Mouse (Mus musculus) left cerebral cortex, adult 2 months (tissue): ENCODE data around the gene Srcin1. TPM values are rescaled to one million over a fixed set of nuclear protein-coding genes. Genes with fewer than 3 reads are reported as not detected.

Experiments
- DNase-seq, 2 experiments: peaks; one replicate each; pipeline ENCODE4 v3.0.0; 2021 to 2022; ENCODE audit warnings: low spot score in 2 of 2, mixed read lengths in 1 of 2; ENCODE audit errors: extremely low spot score in 1 of 2
- H3K27ac ChIP-seq: fragments of 200-600 bp; 2 replicates; pipeline ENCODE4 v1.8.1; 2022
- H3K4me3 ChIP-seq: fragments of 200-600 bp; 2 replicates; pipeline ENCODE4 v1.8.1; 2022
- CTCF ChIP-seq: fragments of 200-600 bp; IDR thresholded peaks from 2 replicates; pipeline ENCODE4 v1.8.1; 2022; ENCODE audit warnings: antibody characterized with exemption, mild to moderate bottlenecking, moderate library complexity
- intact Hi-C: fragments of 180-260 bp; cut with DNase I; formaldehyde crosslinking; loops from one replicate; pipeline ENCODE4 v1.15.1; 2025
- long read RNA-seq, 2 experiments: library from polyadenylated mRNA; stranded (forward); transcript quantifications; one replicate each; pipeline ENCODE4 v2.0.0; 2021; ENCODE audit warnings: borderline mapping rate in 2 of 2
- total RNA-seq, 2 experiments: library from RNA; stranded (reverse); gene quantifications; 2 replicates each; pipeline ENCODE4 v1.2.3; 2021

Gene Srcin1
- total RNA-seq, result 100 to 1,000 TPM; 308 to 318 TPM
- long read RNA-seq, experiment 1, full-length matches to known transcripts, result 3 of 91 reads
- long read RNA-seq, experiment 1, partial matches to known transcripts, result 20 of 91 reads
- long read RNA-seq, experiment 1, other reads (novel, unspliced or antisense), result 68 of 91 reads
- long read RNA-seq, experiment 2, full-length matches to known transcripts, result 4 of 81 reads
- long read RNA-seq, experiment 2, partial matches to known transcripts, result 15 of 81 reads
- long read RNA-seq, experiment 2, other reads (novel, unspliced or antisense), result 62 of 81 reads

GRCm38 (mm10) chr11:97576136-97576906 is at the start of gene Srcin1:
Gene Srcin1 (minus strand): TSS chr11:97576186.
- Histone ChIP-seq H3K4me3 (peak within 1 kb of the TSS; percentile 86), H3K27ac (peak within 1 kb of the TSS; percentile 97)
- peak; percentile 63 for DNase-seq
- TF ChIP-seq CTCF, result no peak
- intact Hi-C loops, result loop anchor here (5.0 kb wide), 1 partner anchor 89 kb away; no protein-coding TSS in a partner anchor

GRCm38 (mm10) chr11:97625551-97625950 is 49.6 kb upstream of the Srcin1 start:
- no peak overlapping the region for H3K4me3 ChIP-seq
- H3K27ac ChIP-seq, result no peak overlapping the region
- intact Hi-C loops, result loop anchor here (10.0 kb wide), 1 partner anchor 261 kb away; the partner anchor contains the start of gene Socs7
- no peak for TF ChIP-seq CTCF
- DNase-seq, result no peak

DNA sequence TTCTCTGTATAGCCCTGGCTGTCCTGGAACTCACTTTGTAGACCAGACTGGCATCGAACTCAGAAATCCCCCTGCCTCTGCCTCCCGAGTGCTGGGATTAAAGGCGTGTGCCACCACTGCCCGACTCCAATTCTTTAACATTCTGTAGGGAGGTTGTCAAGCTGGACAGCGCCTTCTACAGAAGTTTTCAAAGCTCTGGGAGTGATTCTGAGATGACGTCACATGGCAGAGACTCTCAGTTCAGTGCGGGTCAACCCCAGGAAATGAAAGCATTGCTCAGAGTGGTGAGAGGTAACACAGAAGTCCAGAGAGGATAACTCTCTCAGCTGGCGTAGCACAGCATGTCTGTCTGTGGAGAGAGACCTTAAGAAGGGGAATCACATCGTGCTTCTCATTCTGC is 47.2 kb upstream of the Srcin1 start:
- Histone ChIP-seq H3K4me3 (no peak overlapping the region), H3K27ac (no peak overlapping the region)
- TF ChIP-seq CTCF, result no peak
- DNase-seq, result no peak
- intact Hi-C loops, result loop anchor here (10.0 kb wide), 1 partner anchor 258 kb away; the partner anchor contains the start of gene Socs7

DNA sequence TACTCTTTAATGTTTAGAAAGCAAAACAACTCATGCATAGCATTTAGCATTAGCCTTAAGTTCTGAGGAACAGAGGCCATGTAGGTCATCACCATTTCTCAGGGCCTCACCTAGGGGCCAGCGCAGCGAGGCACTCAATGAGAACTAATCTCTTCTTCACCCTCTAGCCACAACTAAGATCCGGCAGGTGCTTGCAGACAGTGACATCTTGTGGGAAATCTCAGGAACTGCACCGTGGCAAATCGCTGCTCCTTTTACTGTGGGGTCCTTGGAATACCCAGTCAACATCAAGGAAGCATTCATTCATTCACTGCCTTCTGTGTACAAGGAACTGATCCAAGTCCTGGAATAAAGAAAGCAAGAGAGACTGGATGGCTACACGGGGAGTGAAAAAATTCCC is 46.5 kb upstream of the Srcin1 start:
- H3K27ac ChIP-seq, result no peak overlapping the region
- peak; percentile 99 for TF ChIP-seq CTCF
- no peak overlapping the region for H3K4me3 ChIP-seq
- intact Hi-C loops, result loop anchor here (1.0 to 10.0 kb wide), 4 partner anchors 91 to 258 kb away; partner anchors contain the start of gene Socs7
- DNase-seq, result peak; percentile 65 to 73

DNA sequence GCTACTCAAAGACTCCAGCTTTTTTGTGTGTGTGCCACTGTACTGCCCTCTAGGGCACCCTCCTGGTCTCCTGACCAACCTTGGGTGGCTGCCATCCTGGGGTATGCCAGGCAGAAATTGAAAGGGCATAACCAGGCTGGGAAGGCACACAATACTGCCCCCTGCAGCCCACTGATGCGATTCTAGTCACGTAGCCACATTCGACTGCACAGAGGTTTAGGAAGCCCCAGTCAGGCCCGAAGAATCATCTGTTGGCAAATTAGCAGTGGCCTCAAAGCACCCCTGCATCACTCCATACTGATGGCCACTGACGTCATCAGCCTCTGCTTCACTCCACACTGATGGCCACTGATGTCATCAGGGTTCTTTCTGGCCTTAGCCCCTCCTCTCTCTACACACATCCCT is 43.4 kb upstream of the Srcin1 start:
- intact Hi-C loops, result no loop called here
- TF ChIP-seq CTCF, result peak; percentile 69
- Histone ChIP-seq H3K27ac (no peak overlapping the region; the same call in 1 of the 2 replicates), H3K4me3 (no peak overlapping the region)
- peak; percentile 67 to 76 for DNase-seq

- Histone ChIP-seq H3K4me3 (no peak overlapping the region), H3K27ac (peak overlapping the region; percentile 36; the same call in 1 of the 2 replicates)
- no peak for TF ChIP-seq CTCF
- no peak for DNase-seq
- intact Hi-C loops, result no loop called here
Measured at GRCm38 (mm10) chr11:97618368-97618767, 42.4 kb upstream of the Srcin1 start.

GRCm38 (mm10) chr11:97615276-97615675 is 39.3 kb upstream of the Srcin1 start:
- no peak for DNase-seq
- H3K27ac ChIP-seq, result no peak overlapping the region
- H3K4me3 ChIP-seq, result no peak overlapping the region
- no peak for TF ChIP-seq CTCF
- intact Hi-C loops, result no loop called here

DNA sequence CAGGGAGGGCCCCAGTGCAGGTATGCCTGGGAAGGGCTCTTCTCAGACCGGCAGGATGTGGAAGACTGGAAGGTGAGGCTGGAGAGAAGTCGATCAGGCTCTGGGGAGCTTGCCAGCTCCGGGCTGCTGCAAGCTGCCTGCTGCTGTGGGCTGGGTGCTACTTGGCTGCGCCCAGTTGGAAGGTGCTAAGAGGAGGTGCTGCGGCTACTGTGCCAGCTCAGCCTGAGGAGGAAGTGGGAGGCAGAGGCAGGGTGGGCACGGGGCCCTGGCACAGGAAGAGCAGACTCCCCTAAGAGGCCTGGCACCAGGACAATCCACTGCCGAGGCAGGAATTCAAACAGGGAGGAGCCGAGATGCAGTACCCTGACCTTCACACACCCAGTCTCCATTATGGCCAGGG is 35.1 kb upstream of the Srcin1 start:
- H3K27ac ChIP-seq, result peak overlapping the region; percentile 90
- intact Hi-C loops, result loop anchor here (1.0 kb wide), 1 partner anchor 37 kb away; no protein-coding TSS in a partner anchor
- H3K4me3 ChIP-seq, result no peak overlapping the region
- TF ChIP-seq CTCF, result no peak
- DNase-seq, result peak; percentile 67 to 83

GRCm38 (mm10) chr11:97609743-97610142 is 33.8 kb upstream of the Srcin1 start:
- Histone ChIP-seq H3K27ac (peak overlapping the region; percentile 90), H3K4me3 (no peak overlapping the region)
- no peak for TF ChIP-seq CTCF
- intact Hi-C loops, result loop anchor here (1.0 kb wide), 1 partner anchor 19 kb away; no protein-coding TSS in a partner anchor
- peak; percentile 63 to 73 for DNase-seq

DNA sequence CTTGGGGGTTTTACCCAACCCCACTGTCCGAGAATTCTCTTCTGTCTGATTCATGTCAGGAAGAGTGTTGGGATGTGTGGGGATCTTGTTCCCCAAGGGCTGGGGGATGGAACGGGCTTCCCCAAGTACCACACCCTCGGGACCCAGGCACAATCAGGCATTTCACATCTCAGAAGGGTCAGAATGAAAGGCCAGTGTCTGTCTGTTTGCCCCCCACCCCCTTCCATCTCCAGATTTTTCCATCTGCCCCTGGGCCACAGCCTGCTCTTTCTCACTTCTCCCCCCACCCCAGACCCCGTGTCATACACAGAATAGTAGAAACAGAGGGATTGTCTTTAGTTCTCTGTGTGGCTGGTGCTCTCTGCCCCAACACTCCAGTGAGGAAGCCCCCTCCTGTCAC is 32.9 kb upstream of the Srcin1 start:
- no peak for DNase-seq
- Histone ChIP-seq H3K4me3 (no peak overlapping the region), H3K27ac (peak overlapping the region; percentile 90)
- no peak for TF ChIP-seq CTCF
- intact Hi-C loops, result loop anchor here (1.0 kb wide), 1 partner anchor 19 kb away; no protein-coding TSS in a partner anchor

- TF ChIP-seq CTCF, result no peak
- Histone ChIP-seq H3K4me3 (no peak overlapping the region), H3K27ac (peak overlapping the region; percentile 29; the same call in 1 of the 2 replicates)
- DNase-seq, result no peak
- intact Hi-C loops, result no loop called here
Measured at GRCm38 (mm10) chr11:97607056-97607725, 31.2 kb upstream of the Srcin1 start.

GRCm38 (mm10) chr11:97603891-97604290 is 27.9 kb upstream of the Srcin1 start:
- intact Hi-C loops, result no loop called here
- DNase-seq, result no peak

More at GRCm38 (mm10) chr11:97603891-97604290, 27.9 kb upstream of the Srcin1 start:
- no peak overlapping the region for H3K27ac ChIP-seq
- no peak for TF ChIP-seq CTCF
- no peak overlapping the region for H3K4me3 ChIP-seq
